Comparison of ENCODE assay signal across 3 mouse cellular contexts in the genomic region with DNA sequence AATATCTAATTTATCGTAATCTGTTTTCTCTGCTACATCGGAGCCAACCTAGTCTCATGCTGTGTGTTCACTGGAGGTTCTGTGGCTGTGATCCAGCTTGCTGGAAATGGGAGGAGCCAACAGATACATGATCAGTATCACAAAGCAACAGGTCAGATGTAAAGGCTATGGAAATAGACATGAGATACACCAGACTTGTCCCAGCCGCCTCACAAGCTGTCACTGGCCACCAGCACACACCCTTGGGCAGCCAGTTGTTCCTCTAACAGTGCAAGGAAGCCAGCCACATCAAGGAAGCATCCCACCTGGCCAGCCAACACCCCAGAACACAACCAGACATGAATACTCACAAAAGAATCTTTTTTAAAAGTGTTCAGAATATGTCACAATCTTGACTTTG.
"Had no signal": no experiment of that assay in that cellular context is flagged by ENCODE, and none has a peak within 500 bp of the region (broad histone marks: within the 10 kb centered on the region; RNA-seq: fewer than 3 reads in every experiment).

No protein-coding gene starts in this region.

- H3K9ac ChIP-seq: limb, embryonic 13.5 days; liver, embryonic 14.5 days; neural tube, embryonic 15.5 days had no signal

- H3K27me3 ChIP-seq: limb, embryonic 13.5 days; neural tube, embryonic 15.5 days had no signal

- H3K4me2 ChIP-seq: limb, embryonic 13.5 days; neural tube, embryonic 15.5 days had no signal

- H3K4me3 ChIP-seq: limb, embryonic 13.5 days; neural tube, embryonic 15.5 days had no signal

- H3K36me3 ChIP-seq: limb, embryonic 13.5 days; neural tube, embryonic 15.5 days had no signal

- H3K9me3 ChIP-seq: limb, embryonic 13.5 days; neural tube, embryonic 15.5 days had no signal

- H3K4me1 ChIP-seq: limb, embryonic 13.5 days; neural tube, embryonic 15.5 days had no signal

- H3K27ac ChIP-seq: limb, embryonic 13.5 days; liver, embryonic 14.5 days; neural tube, embryonic 15.5 days had no signal
